Mouse (Mus musculus): ENCODE measurements around the gene Slc25a24. TPM values are rescaled to one million over a fixed set of nuclear protein-coding genes. Genes with fewer than 3 reads are reported as not detected.
A peak's percentile ranks its signal among the peaks of the same experiment; 100 is the strongest.

Slc25a24 gene
- 14.8 and 17.9 TPM in 2 replicates for polyA plus RNA-seq (2015; fragmentation: Nextera tagmentation; extraction: Ambion mirVana)

- H3K4me3 ChIP-seq (replicated peaks; ENCODE audit: low read depth, low read length): peak within 1 kb of the TSS; percentile 76
- H3K9me3 ChIP-seq (replicated peaks; ENCODE audit: low read length): no peaks in the 10 kb centered on the region
- DNase-seq (ENCODE audit: low spot score) (peak; percentile 70), ATAC-seq (replicated peaks; ENCODE audit: low FRiP score, low read depth) (peak; percentile 90)
- H3K9ac ChIP-seq (ENCODE audit: low read depth, low read length): peak within 1 kb of the TSS; percentile 92
- no peaks in the 10 kb centered on the region for H3K27me3 ChIP-seq (ENCODE audit: insufficient read depth, low read length)
- peak within 1 kb of the TSS; percentile 88 for H3K27ac ChIP-seq
- H3K4me1 ChIP-seq (replicated peaks; ENCODE audit: insufficient read depth, low read length): no peaks in the 10 kb centered on the region
- H3K4me2 ChIP-seq (ENCODE audit: low read length): peak within 1 kb of the TSS; percentile 89
- TF ChIP-seq CTCF (IDR thresholded peaks at IDR 0.05; ENCODE audit: low read depth): no peak
- H3K36me3 ChIP-seq (ENCODE audit: insufficient read depth, low read length): no peaks in the 10 kb centered on the region
- WGBS: 1% methylated on average over 41 of the region's 49 CpGs
These were observed at the start of gene Slc25a24 for GRCm38 (mm10) chr3:109122641-109123530. Gene Slc25a24 (plus strand): TSS chr3:109123149.

GRCm38 (mm10) chr3:109080169-109080568, 42.8 kb upstream of the Slc25a24 start, which contains the start of gene Slc25a54:
Gene Slc25a54 (plus strand): TSS chr3:109080469.
- ATAC-seq (replicated peaks; ENCODE audit: low FRiP score, low read depth): no peak
- no peak for TF ChIP-seq CTCF (IDR thresholded peaks at IDR 0.05; ENCODE audit: low read depth)
- no peak within 1 kb of the TSS for H3K27ac ChIP-seq
- WGBS: 92% methylated on average over 17 of the region's 17 CpGs
- H3K9me3 ChIP-seq (replicated peaks; ENCODE audit: low read length): no peaks in the 10 kb centered on the region
- no peak within 1 kb of the TSS for H3K4me2 ChIP-seq (ENCODE audit: low read length)
- no peak for DNase-seq (ENCODE audit: low spot score)
- H3K27me3 ChIP-seq (ENCODE audit: insufficient read depth, low read length): no peaks in the 10 kb centered on the region
- no peak within 1 kb of the TSS for H3K4me3 ChIP-seq (replicated peaks; ENCODE audit: low read depth, low read length)
- H3K9ac ChIP-seq (ENCODE audit: low read depth, low read length): no peak within 1 kb of the TSS
- no peaks in the 10 kb centered on the region for H3K36me3 ChIP-seq (ENCODE audit: insufficient read depth, low read length)
- H3K4me1 ChIP-seq (replicated peaks; ENCODE audit: insufficient read depth, low read length): no peaks in the 10 kb centered on the region

- Histone ChIP-seq H3K4me2 (ENCODE audit: low read length) (no peak overlapping the region), H3K4me3 (replicated peaks; ENCODE audit: low read depth, low read length) (no peak overlapping the region), H3K27me3 (ENCODE audit: insufficient read depth, low read length) (no peaks in the 10 kb centered on the region), H3K36me3 (ENCODE audit: insufficient read depth, low read length) (no peaks in the 10 kb centered on the region), H3K27ac (no peak overlapping the region), H3K9ac (ENCODE audit: low read depth, low read length) (no peak overlapping the region), H3K9me3 (replicated peaks; ENCODE audit: low read length) (no peaks in the 10 kb centered on the region), H3K4me1 (replicated peaks; ENCODE audit: insufficient read depth, low read length) (no peaks in the 10 kb centered on the region)
- WGBS: 91% methylated on average over 2 of the region's 2 CpGs
- no peak for ATAC-seq (replicated peaks; ENCODE audit: low FRiP score, low read depth)
- no peak for TF ChIP-seq CTCF (IDR thresholded peaks at IDR 0.05; ENCODE audit: low read depth)
- DNase-seq (ENCODE audit: low spot score): no peak
These were observed 38.5 kb upstream of the Slc25a24 start for GRCm38 (mm10) chr3:109084418-109084817.

- DNase-seq (ENCODE audit: low spot score) (no peak), ATAC-seq (replicated peaks; ENCODE audit: low FRiP score, low read depth) (no peak)
- H3K4me2 ChIP-seq (ENCODE audit: low read length): no peak overlapping the region
- no peak for TF ChIP-seq CTCF (IDR thresholded peaks at IDR 0.05; ENCODE audit: low read depth)
- no peak overlapping the region for H3K27ac ChIP-seq
- H3K36me3 ChIP-seq (ENCODE audit: insufficient read depth, low read length): no peaks in the 10 kb centered on the region
- H3K4me3 ChIP-seq (replicated peaks; ENCODE audit: low read depth, low read length): no peak overlapping the region
- H3K4me1 ChIP-seq (replicated peaks; ENCODE audit: insufficient read depth, low read length): no peaks in the 10 kb centered on the region
- WGBS: 15% methylated on average over 2 of the region's 2 CpGs
- H3K27me3 ChIP-seq (ENCODE audit: insufficient read depth, low read length): no peaks in the 10 kb centered on the region
- H3K9ac ChIP-seq (ENCODE audit: low read depth, low read length): no peak overlapping the region
- H3K9me3 ChIP-seq (replicated peaks; ENCODE audit: low read length): no peaks in the 10 kb centered on the region
These were observed 34.5 kb upstream of the Slc25a24 start for GRCm38 (mm10) chr3:109088460-109088859.

GRCm38 (mm10) chr3:109104702-109105101, 18.2 kb upstream of the Slc25a24 start:
- DNase-seq (ENCODE audit: low spot score) (no peak), ATAC-seq (replicated peaks; ENCODE audit: low FRiP score, low read depth) (no peak)
- no peaks in the 10 kb centered on the region for H3K9me3 ChIP-seq (replicated peaks; ENCODE audit: low read length)
- H3K4me1 ChIP-seq (replicated peaks; ENCODE audit: insufficient read depth, low read length): no peaks in the 10 kb centered on the region
- no peak overlapping the region for H3K27ac ChIP-seq
- H3K4me3 ChIP-seq (replicated peaks; ENCODE audit: low read depth, low read length): no peak overlapping the region
- TF ChIP-seq CTCF (IDR thresholded peaks at IDR 0.05; ENCODE audit: low read depth): no peak
- H3K36me3 ChIP-seq (ENCODE audit: insufficient read depth, low read length): no peaks in the 10 kb centered on the region
- H3K27me3 ChIP-seq (ENCODE audit: insufficient read depth, low read length): no peaks in the 10 kb centered on the region
- H3K4me2 ChIP-seq (ENCODE audit: low read length): no peak overlapping the region
- 28% methylated on average over 8 of the region's 8 CpGs for WGBS
- no peak overlapping the region for H3K9ac ChIP-seq (ENCODE audit: low read depth, low read length)

- Histone ChIP-seq H3K4me1 (replicated peaks; ENCODE audit: insufficient read depth, low read length) (no peaks in the 10 kb centered on the region), H3K36me3 (ENCODE audit: insufficient read depth, low read length) (no peaks in the 10 kb centered on the region), H3K4me2 (ENCODE audit: low read length) (no peak overlapping the region), H3K27me3 (ENCODE audit: insufficient read depth, low read length) (no peaks in the 10 kb centered on the region), H3K9me3 (replicated peaks; ENCODE audit: low read length) (no peaks in the 10 kb centered on the region), H3K4me3 (replicated peaks; ENCODE audit: low read depth, low read length) (no peak overlapping the region), H3K27ac (no peak overlapping the region), H3K9ac (ENCODE audit: low read depth, low read length) (no peak overlapping the region)
- DNase-seq (ENCODE audit: low spot score): no peak
- no peak for ATAC-seq (replicated peaks; ENCODE audit: low FRiP score, low read depth)
- no peak for TF ChIP-seq CTCF (IDR thresholded peaks at IDR 0.05; ENCODE audit: low read depth)
These were observed 5.8 kb upstream of the Slc25a24 start for GRCm38 (mm10) chr3:109117136-109117535.

Measured in kidney, postnatal 0 days (tissue).